Mouse (Mus musculus) midbrain, postnatal 0 days (tissue): ENCODE results near the gene Ryr3. TPM values are rescaled to one million over a fixed set of nuclear protein-coding genes. Genes with fewer than 3 reads are reported as not detected.
"Not testable (repeated sequence)": the region's sequence is repeated elsewhere in the genome, so short reads cannot be mapped to it uniquely, and the experiment has no call there.

Source experiments
- ATAC-seq: fragments of 200-750 bp; cut with Nextera tagmentation; 2 replicates; pipeline ENCODE4 v1.8.0; 2017; ENCODE audit warnings: moderate number of reproducible peaks, mild to moderate bottlenecking, moderate TSS enrichment, moderate library complexity; ENCODE audit not compliant: low FRiP score
- DNase-seq: peaks from one replicate; pipeline ENCODE4 v3.0.0-alpha.2; 2015; ENCODE audit warnings: low spot score
- H3K27ac ChIP-seq: fragments of 300-500 bp; sonication (generic); 2 replicates; pipeline ENCODE4 v1.5.1; 2014; ENCODE audit warnings: low read depth, mild to moderate bottlenecking, low read length, mixed read lengths
- H3K27me3 ChIP-seq: fragments of 300-500 bp; sonication (generic); 2 replicates; pipeline ENCODE4 v1.6.1; 2014; ENCODE audit warnings: low read length, control low read depth, mixed read lengths; ENCODE audit not compliant: insufficient read depth
- H3K36me3 ChIP-seq: fragments of 300-500 bp; sonication (generic); 2 replicates; pipeline ENCODE4 v1.6.1; 2014; ENCODE audit warnings: low read length, control low read depth, mixed read lengths; ENCODE audit not compliant: insufficient read depth
- H3K4me1 ChIP-seq: fragments of 300-500 bp; sonication (generic); 2 replicates; pipeline ENCODE4 v1.6.1; 2014; ENCODE audit warnings: mild to moderate bottlenecking, control low read depth, antibody characterized with exemption, low read length, mixed read lengths; ENCODE audit not compliant: insufficient read depth
- H3K4me2 ChIP-seq: fragments of 300-500 bp; sonication (generic); 2 replicates; pipeline ENCODE4 v1.6.1; 2014; ENCODE audit warnings: low read depth, mild to moderate bottlenecking, low read length, mixed read lengths; ENCODE audit not compliant: poor library complexity, severe bottlenecking
- H3K4me3 ChIP-seq: fragments of 300-500 bp; sonication (generic); 2 replicates; pipeline ENCODE4 v1.5.1; 2014; ENCODE audit warnings: low read depth, mild to moderate bottlenecking, low read length, moderate library complexity
- H3K9ac ChIP-seq: fragments of 300-500 bp; sonication (generic); replicated peaks from 2 replicates; pipeline ENCODE4 v1.6.1; 2014; ENCODE audit warnings: mild to moderate bottlenecking, low read length, moderate library complexity, mixed read lengths; ENCODE audit not compliant: poor library complexity, severe bottlenecking
- H3K9me3 ChIP-seq: fragments of 300-500 bp; sonication (generic); 2 replicates; pipeline ENCODE4 v1.6.1; 2016; ENCODE audit warnings: low read length, control low read depth
- CTCF ChIP-seq: IDR thresholded peaks from 2 replicates; pipeline ENCODE4 v1.5.1; 2016; ENCODE audit warnings: antibody characterized with exemption, mild to moderate bottlenecking
- WGBS: fragments of 180-500 bp; shearing (Covaris S2); extraction: QIAGEN DNeasy Blood & Tissue Kit; methylation state at CpG from one replicate; pipeline ENCODE4 v1.1.7; 2014; 5-methylcytosine and 5-hydroxymethylcytosine counted together
- polyA plus RNA-seq: library from polyadenylated mRNA; unstranded; fragments of >200 nt; fragmentation: Nextera tagmentation; extraction: Ambion mirVana; gene quantifications from 2 replicates; pipeline ENCODE4 v1.2.1, GENCODE M21; 2015
- total RNA-seq: library from RNA; depleted of rRNA; stranded (reverse); fragments of >200 nt; gene quantifications from 2 replicates; pipeline ENCODE4 v1.2.3, GENCODE M21; 2014

Ryr3 gene
- total and polyA plus RNA-seq, 2 experiments from 2014 or later = 5.9 to 15.3 TPM

- Histone ChIP-seq H3K4me3 (no peak overlapping the region), H3K36me3 (no peaks in the 10 kb centered on the region), H3K27ac (no peak overlapping the region), H3K4me2 (no peak overlapping the region), H3K9me3 (no peaks in the 10 kb centered on the region), H3K27me3 (no peaks in the 10 kb centered on the region), H3K4me1 (no peaks in the 10 kb centered on the region), H3K9ac (no peak overlapping the region)
- ATAC-seq = no peak
- WGBS = 91% methylated on average over 6 of the region's 6 CpGs
- no peak for TF ChIP-seq CTCF
- DNase-seq = no peak
Measured at GRCm38 (mm10) chr2:113094088-113094487, 122.8 kb downstream of the Ryr3 start.

DNA sequence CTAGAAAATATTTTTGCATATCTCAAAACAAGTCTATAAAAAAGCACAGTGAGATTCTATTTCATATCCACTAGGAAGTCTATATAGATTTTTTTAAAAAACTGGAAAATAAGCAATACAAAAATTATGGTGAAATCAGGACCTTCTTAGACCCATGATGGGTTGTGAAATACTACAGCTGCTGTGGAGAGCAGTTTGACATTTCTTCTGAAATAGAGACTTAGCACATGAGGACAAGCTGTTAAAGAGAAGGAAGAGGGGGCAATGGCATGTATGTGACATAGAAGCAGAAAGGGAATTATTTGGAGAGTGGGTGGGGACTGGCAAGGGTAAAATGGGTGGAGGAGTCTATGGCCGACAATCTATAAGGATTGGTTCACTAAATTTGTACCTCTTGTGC is 124.1 kb downstream of the Ryr3 start:
- H3K9ac ChIP-seq = no peak overlapping the region
- no peak overlapping the region for H3K4me3 ChIP-seq
- no peak overlapping the region for H3K4me2 ChIP-seq
- H3K36me3 ChIP-seq = no peaks in the 10 kb centered on the region
- WGBS = 91% methylated on average over 1 of the region's 1 CpGs
- ATAC-seq (no peak), DNase-seq (no peak)
- H3K27me3 ChIP-seq = no peaks in the 10 kb centered on the region
- H3K9me3 ChIP-seq = no peaks in the 10 kb centered on the region
- TF ChIP-seq CTCF = no peak
- no peak overlapping the region for H3K27ac ChIP-seq
- H3K4me1 ChIP-seq = no peaks in the 10 kb centered on the region

DNA sequence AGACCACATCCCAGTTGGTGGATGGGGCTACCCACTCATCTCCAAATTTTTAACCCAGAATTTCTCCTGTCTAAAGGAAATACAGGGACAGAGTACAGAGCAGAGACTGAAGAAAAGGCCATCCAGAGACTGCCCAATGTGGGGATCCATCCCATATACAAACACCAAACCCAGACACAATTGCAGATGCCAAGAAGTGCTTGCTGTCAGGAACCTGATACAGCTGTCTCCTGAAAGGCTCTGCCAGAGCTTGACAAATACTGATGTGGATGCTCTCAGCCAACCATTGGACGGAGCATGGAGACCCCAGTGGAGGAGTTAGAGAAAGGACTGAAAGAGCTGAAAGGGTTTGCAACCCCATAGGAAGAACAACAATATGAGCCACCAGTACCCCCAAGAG is 125.6 kb downstream of the Ryr3 start:
- not testable (repeated sequence) for H3K4me2 ChIP-seq, ATAC-seq, H3K4me1 ChIP-seq, DNase-seq, H3K27me3 ChIP-seq, H3K27ac ChIP-seq, H3K9ac ChIP-seq, H3K9me3 ChIP-seq, H3K4me3 ChIP-seq, H3K36me3 ChIP-seq
- WGBS = 75% methylated on average over 1 of the region's 1 CpGs

DNA sequence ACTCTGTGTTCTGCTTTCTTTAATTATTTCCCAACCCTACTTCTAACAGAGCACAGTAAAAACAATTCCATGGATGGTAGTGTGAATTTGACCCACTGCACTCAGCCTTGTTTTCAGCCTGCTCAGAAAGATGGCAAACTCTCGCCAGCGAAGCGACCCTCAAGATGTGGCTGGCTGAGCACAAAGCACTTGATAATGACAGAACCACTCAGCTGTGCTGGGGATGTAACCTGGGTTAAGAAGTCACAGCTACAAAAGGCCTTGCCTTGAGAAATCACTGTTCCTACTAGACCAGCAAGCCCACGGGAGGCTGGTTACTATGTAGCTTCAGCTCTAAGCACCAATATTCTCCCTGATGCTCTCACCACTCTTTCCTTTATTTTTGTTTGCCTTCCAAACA is 140.5 kb downstream of the Ryr3 start:
- H3K9me3 ChIP-seq = no peaks in the 10 kb centered on the region
- 78% methylated on average over 4 of the region's 4 CpGs for WGBS

GRCm38 (mm10) chr2:113059367-113059766 is 157.5 kb downstream of the Ryr3 start:
- no peak for TF ChIP-seq CTCF
- H3K4me1 ChIP-seq = no peaks in the 10 kb centered on the region
- no peak overlapping the region for H3K4me2 ChIP-seq
- no peak for ATAC-seq
- H3K27ac ChIP-seq = no peak overlapping the region
- no peak overlapping the region for H3K9ac ChIP-seq
- WGBS = 81% methylated on average over 5 of the region's 5 CpGs
- no peaks in the 10 kb centered on the region for H3K9me3 ChIP-seq
- H3K27me3 ChIP-seq = no peaks in the 10 kb centered on the region
- no peak overlapping the region for H3K4me3 ChIP-seq
- H3K36me3 ChIP-seq = no peaks in the 10 kb centered on the region
- no peak for DNase-seq

More for the DNA sequence above, 140.5 kb downstream of the Ryr3 start:
- Histone ChIP-seq H3K4me2 (no peak overlapping the region), H3K27me3 (no peaks in the 10 kb centered on the region), H3K9ac (no peak overlapping the region), H3K4me3 (no peak overlapping the region), H3K27ac (no peak overlapping the region), H3K4me1 (no peaks in the 10 kb centered on the region), H3K36me3 (no peaks in the 10 kb centered on the region)
- no peak for DNase-seq
- TF ChIP-seq CTCF = no peak
- no peak for ATAC-seq

DNA sequence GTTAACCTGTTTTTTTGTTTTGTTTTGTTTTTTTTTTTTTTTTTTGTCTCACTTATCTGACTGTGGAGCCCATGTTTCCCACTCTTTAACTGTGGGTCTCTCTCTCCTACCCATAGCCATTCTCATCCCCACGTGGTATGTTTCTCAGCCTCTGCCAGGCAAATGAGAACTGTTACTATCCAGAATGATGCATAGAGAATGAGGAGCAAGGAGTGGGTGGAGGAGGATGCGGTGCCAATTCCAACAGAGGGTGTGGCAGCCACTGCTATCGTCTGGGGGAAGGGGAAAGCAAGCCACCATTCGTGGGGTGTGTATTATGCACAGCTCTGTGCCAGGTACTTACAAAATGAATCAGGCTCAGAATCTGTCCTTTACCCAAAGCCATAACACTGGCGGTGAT is 158.0 kb downstream of the Ryr3 start:
- no peak for TF ChIP-seq CTCF
- WGBS = 68% methylated on average over 5 of the region's 5 CpGs
- H3K27ac ChIP-seq = no peak overlapping the region
- no peaks in the 10 kb centered on the region for H3K4me1 ChIP-seq
- H3K9ac ChIP-seq = no peak overlapping the region
- no peak overlapping the region for H3K4me2 ChIP-seq
- DNase-seq = no peak
- H3K9me3 ChIP-seq = no peaks in the 10 kb centered on the region
- no peak for ATAC-seq
- H3K36me3 ChIP-seq = no peaks in the 10 kb centered on the region
- no peaks in the 10 kb centered on the region for H3K27me3 ChIP-seq
- no peak overlapping the region for H3K4me3 ChIP-seq

DNA sequence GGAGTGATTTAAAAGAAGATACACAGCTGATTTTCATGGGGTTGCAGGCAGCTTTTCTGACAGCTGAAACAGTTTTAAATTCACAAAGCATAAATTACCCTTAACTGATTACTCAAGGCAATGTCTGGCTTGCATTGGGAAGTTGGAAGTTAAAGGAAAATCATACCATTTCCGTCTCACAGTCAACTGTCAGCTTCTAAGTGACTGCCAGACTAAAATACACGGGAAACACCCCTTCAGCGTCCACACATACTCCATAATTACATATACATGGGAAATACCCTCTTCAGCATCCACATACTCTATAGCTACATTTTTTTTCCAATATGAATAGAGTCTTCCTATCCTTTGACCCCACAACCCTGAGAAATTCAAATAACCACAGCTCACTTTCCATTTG is 158.8 kb downstream of the Ryr3 start:
- Histone ChIP-seq H3K27me3 (no peaks in the 10 kb centered on the region), H3K4me1 (no peaks in the 10 kb centered on the region), H3K27ac (no peak overlapping the region), H3K9me3 (no peaks in the 10 kb centered on the region), H3K36me3 (no peaks in the 10 kb centered on the region), H3K9ac (no peak overlapping the region), H3K4me2 (no peak overlapping the region), H3K4me3 (no peak overlapping the region)
- ATAC-seq (no peak), DNase-seq (no peak)
- 70% methylated on average over 3 of the region's 3 CpGs for WGBS
- TF ChIP-seq CTCF = no peak
